Mouse (Mus musculus) intestine, embryonic 14.5 days (tissue): Measurements from ENCODE around the gene Tmem44. TPM values are rescaled to one million over a fixed set of nuclear protein-coding genes. Genes with fewer than 3 reads are reported as not detected.

Experiments
- ATAC-seq: fragments of 200-750 bp; cut with Nextera tagmentation; replicated peaks from 2 replicates; pipeline ENCODE4 v1.8.0; 2017; ENCODE audit warnings: low read depth, moderate number of reproducible peaks, moderate TSS enrichment, moderate library complexity; ENCODE audit not compliant: low FRiP score, low TSS enrichment
- DNase-seq: peaks from one replicate; pipeline ENCODE4 v3.0.0-alpha.2; 2018; ENCODE audit warnings: low spot score
- H3K27ac ChIP-seq: fragments of 300-500 bp; sonication (generic); 2 replicates; pipeline ENCODE4 v1.5.1; 2014; ENCODE audit warnings: low read depth, mild to moderate bottlenecking, control low read depth
- H3K27me3 ChIP-seq: fragments of 300-500 bp; sonication (generic); replicated peaks from 2 replicates; pipeline ENCODE4 v1.6.1; 2014; ENCODE audit warnings: low read length, control low read depth; ENCODE audit not compliant: control insufficient read depth, insufficient read depth
- H3K36me3 ChIP-seq: fragments of 300-500 bp; sonication (generic); 2 replicates; pipeline ENCODE4 v1.6.1; 2014; ENCODE audit warnings: low read length, control low read depth; ENCODE audit not compliant: control insufficient read depth, insufficient read depth
- H3K4me1 ChIP-seq: fragments of 300-500 bp; sonication (generic); replicated peaks from 2 replicates; pipeline ENCODE4 v1.6.1; 2014; ENCODE audit warnings: low read length, control low read depth, mixed read lengths; ENCODE audit not compliant: control insufficient read depth, insufficient read depth
- H3K4me2 ChIP-seq: fragments of 300-500 bp; sonication (generic); 2 replicates; pipeline ENCODE4 v1.6.1; 2014; ENCODE audit warnings: low read length
- H3K4me3 ChIP-seq: fragments of 300-500 bp; sonication (generic); 2 replicates; pipeline ENCODE4 v1.5.1; 2014; ENCODE audit warnings: low read depth, low read length, control low read depth, mixed read lengths
- H3K9ac ChIP-seq: fragments of 300-500 bp; sonication (generic); 2 replicates; pipeline ENCODE4 v1.6.1; 2014; ENCODE audit warnings: mild to moderate bottlenecking, low read length
- H3K9me3 ChIP-seq: fragments of 300-500 bp; sonication (generic); 2 replicates; pipeline ENCODE4 v1.6.1; 2016; ENCODE audit warnings: low read length, control low read depth; ENCODE audit not compliant: control insufficient read depth
- WGBS: fragments of 180-500 bp; shearing (Covaris S2); extraction: QIAGEN DNeasy Blood & Tissue Kit; methylation state at CpG from one replicate; pipeline ENCODE4 v1.1.7; 2014; 5-methylcytosine and 5-hydroxymethylcytosine counted together
- polyA plus RNA-seq: library from polyadenylated mRNA; unstranded; fragments of >200 nt; fragmentation: Nextera tagmentation; extraction: Ambion mirVana; gene quantifications from 2 replicates; pipeline ENCODE4 v1.2.1, GENCODE M21; 2014

The Tmem44 gene
- polyA plus RNA-seq, 1 experiment from 2014 or later, result 15.6 TPM

DNA sequence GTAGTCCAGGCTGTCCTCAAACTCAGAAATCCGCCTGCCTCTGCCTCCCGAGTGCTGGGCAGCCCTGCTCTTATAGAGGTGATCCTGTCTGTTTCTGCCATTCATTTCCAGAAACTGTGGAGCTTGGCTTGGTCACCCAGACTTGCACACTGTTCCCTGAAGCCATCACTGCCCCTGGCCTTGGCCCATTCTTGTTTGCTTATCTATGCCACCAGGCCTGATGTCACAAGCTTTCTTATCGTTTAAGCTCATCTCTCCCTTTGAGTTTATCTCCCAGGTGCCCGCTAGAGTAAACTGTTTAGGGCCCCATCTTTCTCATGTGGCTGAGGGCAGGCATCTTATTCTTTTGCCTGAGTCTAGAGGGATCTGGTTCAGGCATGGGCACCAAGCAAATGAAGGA, 5.9 kb downstream of the Tmem44 start:
- peaks cover 10% of the 10 kb centered on the region for H3K36me3 ChIP-seq

DNA sequence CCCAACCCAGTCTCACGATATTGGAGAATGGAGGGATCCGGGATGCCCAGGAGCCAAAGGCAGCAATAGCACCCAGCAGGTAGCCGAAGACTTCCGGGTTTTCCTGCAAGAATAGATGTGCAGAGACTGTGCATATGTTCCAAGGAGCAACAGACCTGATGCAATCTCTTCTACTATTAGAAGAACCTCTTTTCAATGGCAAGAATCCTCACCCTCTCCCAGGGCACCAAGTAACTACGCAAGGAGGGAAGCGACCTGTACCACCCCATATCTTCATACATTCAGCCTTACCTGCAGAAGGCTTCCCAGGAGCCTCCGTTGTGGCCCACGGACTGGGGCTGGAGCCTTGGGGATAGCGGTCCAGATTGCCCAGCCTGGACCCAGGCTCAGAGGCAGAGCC, 7.3 kb downstream of the Tmem44 start:
- no peak for ATAC-seq
- peaks cover 10% of the 10 kb centered on the region for H3K36me3 ChIP-seq
- H3K4me3 ChIP-seq, result no peak overlapping the region
- H3K4me2 ChIP-seq, result no peak overlapping the region
- H3K9ac ChIP-seq, result no peak overlapping the region
- no peak for DNase-seq
- no peaks in the 10 kb centered on the region for H3K27me3 ChIP-seq
- H3K9me3 ChIP-seq, result no peaks in the 10 kb centered on the region
- H3K4me1 ChIP-seq, result peaks cover 5% of the 10 kb centered on the region; the same call in 1 of the 2 replicates
- 92% methylated on average over 9 of the region's 9 CpGs for WGBS
- H3K27ac ChIP-seq, result no peak overlapping the region

More for the DNA sequence above, 5.9 kb downstream of the Tmem44 start:
- Histone ChIP-seq H3K4me2 (no peak overlapping the region), H3K27me3 (no peaks in the 10 kb centered on the region), H3K27ac (no peak overlapping the region), H3K9ac (no peak overlapping the region), H3K4me1 (no peaks in the 10 kb centered on the region), H3K9me3 (no peaks in the 10 kb centered on the region), H3K4me3 (no peak overlapping the region)
- ATAC-seq (no peak), DNase-seq (no peak)
- WGBS, result 86% methylated on average over 4 of the region's 4 CpGs

DNA sequence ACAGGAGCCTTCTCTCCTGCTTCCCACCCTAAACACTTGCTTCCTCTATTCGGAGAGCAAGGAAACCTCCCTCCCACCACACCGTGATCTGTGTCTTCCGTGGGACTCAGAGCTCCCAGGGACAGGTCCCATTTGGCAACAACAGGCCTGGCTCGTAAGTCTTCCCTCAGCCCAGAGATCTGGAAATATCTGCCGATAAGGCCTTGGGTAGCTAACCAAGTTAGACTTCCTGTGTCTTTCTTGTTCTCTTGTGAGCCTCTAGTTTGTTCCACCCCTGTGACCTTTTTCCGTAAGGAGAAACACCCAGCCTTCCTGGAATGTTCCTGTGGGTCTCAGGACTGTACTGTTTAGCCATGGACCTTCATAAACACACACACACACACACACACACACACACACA, 7.8 kb downstream of the Tmem44 start:
- WGBS, result 78% methylated on average over 6 of the region's 6 CpGs
- no peaks in the 10 kb centered on the region for H3K9me3 ChIP-seq
- H3K4me1 ChIP-seq, result peaks cover 5% of the 10 kb centered on the region; the same call in 1 of the 2 replicates
- H3K36me3 ChIP-seq, result peaks cover 10% of the 10 kb centered on the region
- H3K4me2 ChIP-seq, result no peak overlapping the region
- ATAC-seq, result no peak
- H3K9ac ChIP-seq, result no peak overlapping the region
- H3K27ac ChIP-seq, result no peak overlapping the region
- H3K27me3 ChIP-seq, result no peaks in the 10 kb centered on the region
- DNase-seq, result no peak
- H3K4me3 ChIP-seq, result no peak overlapping the region

DNA sequence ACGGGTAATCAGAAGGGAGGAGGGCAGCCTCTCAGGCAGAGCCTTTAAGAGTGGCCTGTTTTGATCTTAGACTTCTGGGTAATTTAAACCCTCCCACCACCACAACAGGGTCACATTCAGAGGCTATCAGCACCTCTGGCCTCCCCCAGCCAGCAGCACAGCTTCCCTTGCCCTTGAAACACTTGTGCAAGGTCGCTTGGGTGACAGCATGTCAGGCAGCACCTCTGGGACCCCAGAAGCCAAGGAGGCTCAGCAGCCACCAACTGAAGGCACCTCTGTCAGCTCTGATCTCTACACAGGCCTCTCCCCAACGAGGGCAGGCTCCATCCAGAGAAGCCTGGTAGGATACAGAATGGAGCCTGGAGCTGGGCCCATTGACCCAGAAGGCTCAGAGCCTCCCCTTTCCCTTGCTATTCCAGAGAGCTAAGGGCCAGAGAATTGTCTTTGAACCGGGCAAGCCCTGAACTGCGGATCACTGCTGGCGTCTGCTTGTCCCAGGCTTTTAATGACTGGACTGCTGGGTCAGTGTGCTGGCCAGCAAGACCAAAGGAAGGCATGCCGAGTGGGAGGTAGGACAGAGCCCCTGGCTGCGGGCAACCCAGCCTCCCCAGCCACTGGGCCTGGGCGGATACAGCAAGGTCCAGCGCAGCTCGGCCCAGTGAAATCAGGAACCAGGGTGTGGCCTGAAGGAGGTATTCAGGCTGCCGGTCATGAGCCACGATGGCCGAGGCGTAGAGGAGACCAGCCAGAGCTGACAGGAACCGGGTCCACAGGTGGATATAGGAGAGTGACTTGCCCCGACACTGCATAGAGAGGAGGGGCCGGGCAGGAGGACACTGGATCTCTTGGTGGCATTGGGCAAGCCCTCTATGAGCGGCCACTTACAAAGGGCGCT, 10.3 kb downstream of the Tmem44 start:
- Histone ChIP-seq H3K36me3 (peaks cover 5% of the 10 kb centered on the region), H3K4me2 (no peak overlapping the region), H3K4me1 (peaks cover 12% of the 10 kb centered on the region; the same call in 1 of the 2 replicates), H3K9ac (no peak overlapping the region), H3K27ac (no peak overlapping the region), H3K27me3 (no peaks in the 10 kb centered on the region), H3K9me3 (no peaks in the 10 kb centered on the region), H3K4me3 (no peak overlapping the region)
- DNase-seq (no peak), ATAC-seq (no peak)
- 69% methylated on average over 20 of the region's 20 CpGs for WGBS

DNA sequence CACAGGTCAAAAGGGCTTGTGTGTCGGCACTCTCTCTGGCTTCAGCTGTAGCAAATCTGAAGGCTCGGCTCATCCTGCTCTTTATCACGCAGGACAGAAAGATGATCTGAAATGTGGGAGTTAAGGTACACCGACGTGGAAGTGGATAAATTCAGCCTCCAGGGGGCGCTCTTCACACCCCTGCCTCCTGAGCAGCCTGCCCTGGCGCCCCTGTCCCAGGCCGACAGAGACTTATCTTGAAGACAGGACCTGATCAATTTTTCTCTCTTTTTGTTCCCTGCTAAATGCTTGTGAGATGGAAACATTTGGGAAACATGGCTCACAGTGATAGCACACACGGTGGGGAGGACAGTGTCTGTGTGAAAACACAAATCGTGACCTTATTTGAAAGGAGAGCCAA, 11.2 kb downstream of the Tmem44 start:
- DNase-seq, result peak; percentile 81
- H3K4me3 ChIP-seq, result no peak overlapping the region
- ATAC-seq, result no peak
- WGBS, result 26% methylated on average over 10 of the region's 10 CpGs
- H3K27ac ChIP-seq, result no peak overlapping the region
- H3K4me1 ChIP-seq, result peaks cover 12% of the 10 kb centered on the region; the same call in 1 of the 2 replicates
- H3K9me3 ChIP-seq, result no peaks in the 10 kb centered on the region
- no peaks in the 10 kb centered on the region for H3K27me3 ChIP-seq
- H3K36me3 ChIP-seq, result no peaks in the 10 kb centered on the region; the same call in 1 of the 2 replicates
- no peak overlapping the region for H3K9ac ChIP-seq
- H3K4me2 ChIP-seq, result no peak overlapping the region

DNA sequence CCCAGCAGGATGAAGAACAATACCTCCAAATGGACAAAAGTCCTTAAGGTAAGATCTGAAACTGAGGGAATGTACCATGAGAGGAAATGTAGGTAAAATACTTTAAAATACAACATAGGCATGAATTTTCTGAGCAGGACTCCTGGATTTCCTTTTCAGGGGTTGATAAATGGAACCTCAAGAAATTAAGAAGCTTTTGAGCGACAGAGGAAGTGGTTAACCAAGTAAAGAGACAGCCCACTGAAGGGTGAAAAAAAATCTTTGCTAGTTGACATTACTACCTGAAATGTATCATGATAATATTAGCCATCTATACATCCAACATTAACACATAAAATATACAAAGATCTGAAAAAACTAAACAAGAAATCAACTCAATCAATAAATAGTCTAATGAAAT, 15.6 kb downstream of the Tmem44 start:
- Histone ChIP-seq H3K36me3 (no peaks in the 10 kb centered on the region), H3K9me3 (no peaks in the 10 kb centered on the region), H3K9ac (no peak overlapping the region), H3K27me3 (no peaks in the 10 kb centered on the region), H3K4me1 (peaks cover 12% of the 10 kb centered on the region; the same call in 1 of the 2 replicates), H3K27ac (no peak overlapping the region), H3K4me3 (no peak overlapping the region), H3K4me2 (no peak overlapping the region)
- ATAC-seq (no peak), DNase-seq (no peak)
- 88% methylated on average over 1 of the region's 1 CpGs for WGBS

DNA sequence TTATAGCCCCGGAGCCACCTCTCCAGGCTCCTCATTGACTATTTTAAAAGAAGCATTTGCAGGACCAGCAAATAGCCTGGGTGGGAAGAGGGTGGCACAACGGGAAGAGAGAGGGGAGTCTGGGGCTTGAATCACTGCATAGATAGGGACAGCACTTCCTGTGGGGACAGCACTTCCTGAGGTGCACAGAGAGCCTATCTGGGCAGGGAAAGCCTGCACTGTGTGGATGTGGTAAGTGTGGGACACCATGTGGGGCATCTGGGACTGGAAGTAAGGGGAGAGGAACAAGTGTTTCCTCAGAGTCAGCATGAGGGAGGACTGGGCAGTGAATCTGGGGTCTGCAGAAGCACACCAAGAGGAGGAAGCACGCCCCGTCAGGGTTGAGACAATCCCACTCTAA, 17.1 kb downstream of the Tmem44 start:
- DNase-seq (no peak), ATAC-seq (no peak)
- no peak overlapping the region for H3K27ac ChIP-seq
- H3K27me3 ChIP-seq, result no peaks in the 10 kb centered on the region
- no peak overlapping the region for H3K9ac ChIP-seq
- H3K4me2 ChIP-seq, result no peak overlapping the region
- H3K36me3 ChIP-seq, result no peaks in the 10 kb centered on the region
- peaks cover 7% of the 10 kb centered on the region; the same call in 1 of the 2 replicates for H3K4me1 ChIP-seq
- no peak overlapping the region for H3K4me3 ChIP-seq
- WGBS, result 61% methylated on average over 4 of the region's 4 CpGs
- no peaks in the 10 kb centered on the region for H3K9me3 ChIP-seq

DNA sequence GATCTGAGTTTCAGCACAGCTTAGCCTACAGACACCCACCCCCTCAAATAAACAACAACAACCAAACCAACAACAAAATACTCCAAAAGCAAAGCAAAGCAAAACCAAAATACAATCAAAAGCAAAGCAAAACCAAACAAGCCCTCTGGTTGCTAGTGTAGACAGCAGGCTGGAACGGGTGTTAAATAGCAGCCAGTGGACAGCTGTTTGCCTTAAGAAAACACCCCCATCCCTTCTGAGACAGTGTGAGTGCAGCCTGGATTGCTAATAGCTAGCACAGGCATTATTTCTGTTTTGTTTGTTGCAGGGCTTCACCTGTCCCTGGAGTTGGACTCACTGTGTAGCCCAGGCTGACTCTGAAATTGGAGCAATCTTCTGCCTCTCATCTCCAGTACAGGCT, 17.7 kb downstream of the Tmem44 start:
- H3K4me1 ChIP-seq, result peaks cover 7% of the 10 kb centered on the region; the same call in 1 of the 2 replicates
- ATAC-seq (no peak), DNase-seq (no peak)
- H3K9ac ChIP-seq, result no peak overlapping the region
- no peaks in the 10 kb centered on the region for H3K9me3 ChIP-seq
- WGBS, result 59% methylated on average over 1 of the region's 1 CpGs
- no peaks in the 10 kb centered on the region for H3K36me3 ChIP-seq
- no peaks in the 10 kb centered on the region for H3K27me3 ChIP-seq
- H3K4me2 ChIP-seq, result no peak overlapping the region
- no peak overlapping the region for H3K4me3 ChIP-seq
- no peak overlapping the region for H3K27ac ChIP-seq
